11 mouse cellular contexts compared by ENCODE assay signal in genomic region chr4:152700217-152700616, GRCm38 (mm10).
A peak's percentile ranks its signal among the peaks of the same experiment; 100 is the strongest.
DNase-seq lines count a peak whose midpoint lies in the region; ATAC-seq and TF ChIP-seq lines count a peak whose summit lies in the region.
"Had no signal": no experiment of that assay in that cellular context is flagged by ENCODE, and none has a peak within 500 bp of the region (broad histone marks: within the 10 kb centered on the region; RNA-seq: fewer than 3 reads in every experiment).

No protein-coding gene starts in this region.

- no peak overlapping the region for H3K4me2 ChIP-seq in hindbrain, embryonic 11.5 days (replicated peaks; ENCODE audit: low read depth, low read length)
- no peak overlapping the region for H3K4me2 ChIP-seq in lung, embryonic 14.5 days

- WGBS in hindbrain, embryonic 11.5 days, result 81% methylated on average over 7 of the region's 7 CpGs
- WGBS in hindbrain, embryonic 10.5 days, result 78% methylated on average over 7 of the region's 7 CpGs
- 74% methylated on average over 7 of the region's 7 CpGs for WGBS in lung, embryonic 14.5 days
- 71% methylated on average over 7 of the region's 7 CpGs for WGBS in lung, adult 2 months

- no peak for TF ChIP-seq POLR2A in lung, adult 2 months (IDR thresholded peaks at IDR 0.05; ENCODE audit: borderline replicate concordance, extremely low read depth, low read depth, low read length)
- no peak for TF ChIP-seq POLR2A in cortical plate, adult 2 months (IDR thresholded peaks at IDR 0.05; ENCODE audit: extremely low read depth, insufficient read depth, low read length)

- H3K4me1 ChIP-seq in hindbrain, embryonic 11.5 days (replicated peaks; ENCODE audit: control insufficient read depth, insufficient read depth, low read length), result peaks cover 8% of the 10 kb centered on the region
- peaks cover 26% of the 10 kb centered on the region for H3K4me1 ChIP-seq in hindbrain, embryonic 10.5 days (replicated peaks)
- no peaks in the 10 kb centered on the region for H3K4me1 ChIP-seq in lung, embryonic 14.5 days (ENCODE audit: insufficient read depth)
- no peaks in the 10 kb centered on the region for H3K4me1 ChIP-seq in lung, adult 2 months (ENCODE audit: control insufficient read depth, insufficient read depth, low read length)
- no peaks in the 10 kb centered on the region for H3K4me1 ChIP-seq in ES-E14 (ENCODE audit: control insufficient read depth in 2 of 2, insufficient read depth in 2 of 2, low read length in 2 of 2, poor library complexity in 1 of 2)
- H3K4me1 ChIP-seq in cortical plate, adult 2 months (ENCODE audit: control insufficient read depth, insufficient read depth, low read length), result no peaks in the 10 kb centered on the region
- H3K4me1 ChIP-seq: megakaryocyte, embryonic 14.5 days had no signal

- H3K9ac ChIP-seq in hindbrain, embryonic 11.5 days (ENCODE audit: low read depth, low read length), result no peak overlapping the region
- no peak overlapping the region for H3K9ac ChIP-seq in lung, embryonic 14.5 days
- H3K9ac ChIP-seq in ES-E14 (ENCODE audit: insufficient read depth, low read depth, low read length, poor library complexity, severe bottlenecking), result no peak overlapping the region

- H3K27me3 ChIP-seq in hindbrain, embryonic 11.5 days (ENCODE audit: control insufficient read depth, insufficient read depth, low read length), result no peaks in the 10 kb centered on the region
- no peaks in the 10 kb centered on the region for H3K27me3 ChIP-seq in hindbrain, embryonic 10.5 days (ENCODE audit: insufficient read depth, poor library complexity, severe bottlenecking)
- no peaks in the 10 kb centered on the region for H3K27me3 ChIP-seq in lung, embryonic 14.5 days (ENCODE audit: insufficient read depth, low read length)
- H3K27me3 ChIP-seq: megakaryocyte, embryonic 14.5 days had no signal

- peak; percentile 51 for TF ChIP-seq CTCF in lung, embryonic 14.5 days (IDR thresholded peaks at IDR 0.05; ENCODE audit: low read depth)
- no peak for TF ChIP-seq CTCF in lung, adult 2 months (IDR thresholded peaks at IDR 0.05; ENCODE audit: insufficient read depth, low read length)
- TF ChIP-seq CTCF in cortical plate, adult 2 months (IDR thresholded peaks at IDR 0.05; ENCODE audit: extremely low read depth, insufficient read depth, low read length), result peak; percentile 40

- peak; percentile 3 for DNase-seq in hindbrain, embryonic 11.5 days (ENCODE audit: low spot score)
- no peak for DNase-seq in hindbrain, embryonic 10.5 days (ENCODE audit: low spot score)
- DNase-seq in lung, embryonic 14.5 days, result peak; percentile 3
- DNase-seq in lung, adult 2 months, result no peak
- peak; percentile 39 for DNase-seq in ES-E14 (ENCODE audit: low read depth, low spot score)
- DNase-seq in embryo, embryonic 9.5 days (ENCODE audit: extremely low spot score), result no peak
- DNase-seq in layer of hippocampus, adult 9-11 months, result no peak
- DNase-seq: adrenal gland, adult 8-10 months; right cerebral cortex, postnatal 14 days had no signal

- no peaks in the 10 kb centered on the region for H3K9me3 ChIP-seq in hindbrain, embryonic 11.5 days (ENCODE audit: control insufficient read depth, low read length)
- peaks cover 4% of the 10 kb centered on the region; the same call in 1 of the 2 replicates for H3K9me3 ChIP-seq in hindbrain, embryonic 10.5 days
- H3K9me3 ChIP-seq in lung, embryonic 14.5 days (ENCODE audit: low read depth, low read length), result no peaks in the 10 kb centered on the region
- no peaks in the 10 kb centered on the region for H3K9me3 ChIP-seq in ES-E14 (ENCODE audit: control insufficient read depth, insufficient read depth, low read depth, low read length)

- ATAC-seq in hindbrain, embryonic 11.5 days (ENCODE audit: low FRiP score), result no peak
- no peak for ATAC-seq in lung, embryonic 14.5 days (ENCODE audit: insufficient read depth)

- H3K4me3 ChIP-seq in hindbrain, embryonic 11.5 days (ENCODE audit: low read depth, low read length), result no peak overlapping the region
- no peak overlapping the region for H3K4me3 ChIP-seq in hindbrain, embryonic 10.5 days
- no peak overlapping the region for H3K4me3 ChIP-seq in lung, embryonic 14.5 days (ENCODE audit: low read depth, low read length)
- H3K4me3 ChIP-seq in lung, adult 2 months (replicated peaks; ENCODE audit: extremely low read depth, low read depth, low read length), result no peak overlapping the region
- H3K4me3 ChIP-seq in ES-E14 (ENCODE audit: insufficient read depth in 1 of 2, low read depth in 1 of 2, low read length in 2 of 2, poor library complexity in 1 of 2, severe bottlenecking in 1 of 2), result no peak overlapping the region
- no peak overlapping the region for H3K4me3 ChIP-seq in cortical plate, adult 2 months (ENCODE audit: insufficient read depth, low read length)
- H3K4me3 ChIP-seq: megakaryocyte, embryonic 14.5 days had no signal

- in situ Hi-C loops in ES-E14 (cut with MboI; ENCODE audit: low sequenced_read_pairs in 2 of 2, unreplicated experiment in 2 of 2), result no loop called here

- H3K27ac ChIP-seq in hindbrain, embryonic 11.5 days (ENCODE audit: low read depth, low read length), result no peak overlapping the region
- H3K27ac ChIP-seq in hindbrain, embryonic 10.5 days, result no peak overlapping the region
- no peak overlapping the region for H3K27ac ChIP-seq in lung, embryonic 14.5 days (ENCODE audit: low read depth)
- no peak overlapping the region for H3K27ac ChIP-seq in ES-E14 (ENCODE audit: insufficient read depth, low read depth, low read length, poor library complexity, severe bottlenecking)
- no peak overlapping the region for H3K27ac ChIP-seq in cortical plate, adult 2 months (ENCODE audit: insufficient read depth, low read length)

- no peaks in the 10 kb centered on the region for H3K36me3 ChIP-seq in hindbrain, embryonic 11.5 days (ENCODE audit: control insufficient read depth, insufficient read depth, low read length)
- H3K36me3 ChIP-seq in hindbrain, embryonic 10.5 days, result no peaks in the 10 kb centered on the region
- H3K36me3 ChIP-seq in lung, embryonic 14.5 days (ENCODE audit: insufficient read depth), result no peaks in the 10 kb centered on the region
- H3K36me3 ChIP-seq in ES-E14 (ENCODE audit: control insufficient read depth, insufficient read depth, low read length, poor library complexity, severe bottlenecking), result no peaks in the 10 kb centered on the region

TF ChIP-seq in ES-E14, 5 proteins besides CTCF, POLR2A, EP300 and RAD21:
- no peak for TF ChIP-seq ZNF384 (IDR thresholded peaks at IDR 0.05; ENCODE audit: low read depth, low read length)
- TF ChIP-seq ZC3H11A (IDR thresholded peaks at IDR 0.05; ENCODE audit: borderline replicate concordance, low read depth, low read length), result peak; percentile 56; the same call in 1 of the 2 replicates
- TF ChIP-seq CHD2 (IDR thresholded peaks at IDR 0.05; ENCODE audit: low read depth, low read length), result no peak
- no peak for TF ChIP-seq MAFK (IDR thresholded peaks at IDR 0.05; ENCODE audit: insufficient read depth, low read depth, low read length)

Comparison
In these comparisons a context has a peak if more than half of its experiments do, and no peak if none do; other contexts are left out.
1. DNase-seq: peak in hindbrain, embryonic 11.5 days (single experiment), lung, embryonic 14.5 days (single experiment) and ES-E14 (single experiment); none in hindbrain, embryonic 10.5 days (single experiment), lung, adult 2 months (single experiment), embryo, embryonic 9.5 days (single experiment) and layer of hippocampus, adult 9-11 months (single experiment).